Mouse (Mus musculus) CH12.LX (cell line): ENCODE measurements around the gene Col25a1. TPM values are rescaled to one million over a fixed set of nuclear protein-coding genes. Genes with fewer than 3 reads are reported as not detected.

Experiments
- DNase-seq: peaks from one replicate; pipeline ENCODE4 v3.0.0-alpha.2; 2013; ENCODE audit errors: extremely low read depth
- H3K27ac ChIP-seq: 2 replicates; pipeline ENCODE4 v1.5.1; 2012; ENCODE audit warnings: low read depth, mild to moderate bottlenecking, control low read depth, moderate library complexity; ENCODE audit not compliant: insufficient read depth
- H3K27me3 ChIP-seq: replicated peaks from 2 replicates; pipeline ENCODE3; 2012; ENCODE audit warnings: inconsistent platforms
- H3K36me3 ChIP-seq, 2 experiments: replicated peaks in 1 of 2; 2 replicates each; pipeline versions ENCODE3 to v1.6.1; 2012; ENCODE audit warnings: inconsistent platforms in 1 of 2, low read length in 1 of 2, mild to moderate bottlenecking in 1 of 2, mixed read lengths in 1 of 2, moderate library complexity in 1 of 2; ENCODE audit not compliant: control insufficient read depth in 1 of 2, insufficient read depth in 1 of 2
- H3K4me1 ChIP-seq, 2 experiments: 2 replicates each; pipeline ENCODE4 v1.6.1; 2012; ENCODE audit warnings: inconsistent platforms in 1 of 2, moderate library complexity in 1 of 2; ENCODE audit not compliant: insufficient read depth in 2 of 2, control insufficient read depth in 1 of 2
- H3K4me2 ChIP-seq: 2 replicates; pipeline ENCODE4 v1.6.1; 2012; ENCODE audit warnings: low read depth, mild to moderate bottlenecking, control low read depth; ENCODE audit not compliant: poor library complexity, insufficient read depth, severe bottlenecking
- H3K4me3 ChIP-seq, 3 experiments: fragments of 150-350 bp in 1 of 3; sonication (generic) in 1 of 3; replicated peaks in 1 of 3; 2 replicates each; pipeline versions ENCODE3 to v1.5.1; 2011 to 2012; ENCODE audit warnings: low read depth in 2 of 3, low read length in 2 of 3, mild to moderate bottlenecking in 2 of 3, moderate library complexity in 2 of 3, control low read depth in 1 of 3, improper control_type of control experiment in 1 of 3, inconsistent platforms in 1 of 3, mixed read lengths in 1 of 3; ENCODE audit not compliant: poor library complexity in 1 of 3
- H3K79me2 ChIP-seq: replicated peaks from 2 replicates; pipeline ENCODE4 v1.6.1; 2012; ENCODE audit warnings: mild to moderate bottlenecking, moderate library complexity; ENCODE audit not compliant: control insufficient read depth, poor library complexity, insufficient read depth, severe bottlenecking; ENCODE audit errors: extremely low read depth
- H3K9ac ChIP-seq: 2 replicates; pipeline ENCODE4 v1.6.1; 2012; ENCODE audit warnings: low read depth, mild to moderate bottlenecking, control low read depth, moderate library complexity; ENCODE audit not compliant: insufficient read depth
- H3K9me3 ChIP-seq: replicated peaks from 2 replicates; pipeline ENCODE3; 2012; ENCODE audit warnings: low read length, inconsistent platforms, mixed read lengths
- BHLHE40 ChIP-seq: IDR thresholded peaks from 2 replicates; pipeline ENCODE4 v1.6.1; 2011; ENCODE audit warnings: mild to moderate bottlenecking, low read depth, low read length, improper control_type of control experiment
- CHD2 ChIP-seq: IDR thresholded peaks from 2 replicates; pipeline ENCODE4 v1.6.1; 2011; ENCODE audit warnings: low read length, improper control_type of control experiment
- CTCF ChIP-seq, 2 experiments: IDR thresholded peaks in 1 of 2; conservative IDR thresholded peaks in 1 of 2; 2 replicates each; pipeline ENCODE4 v1.5.1; 2011 to 2012; ENCODE audit warnings: low read depth in 2 of 2, low read length in 2 of 2, improper control_type of control experiment in 1 of 2, inconsistent platforms in 1 of 2, mild to moderate bottlenecking in 1 of 2, moderate library complexity in 1 of 2
- E2F4 ChIP-seq: IDR thresholded peaks from 2 replicates; pipeline ENCODE4 v1.6.1; 2011; ENCODE audit warnings: low read depth, low read length, improper control_type of control experiment; ENCODE audit not compliant: insufficient replicate concordance
- HCFC1 ChIP-seq: IDR thresholded peaks from 2 replicates; pipeline ENCODE4 v1.6.1; 2012; ENCODE audit warnings: low read depth, mild to moderate bottlenecking, inconsistent platforms, low read length, improper control_type of control experiment
- IRF4 ChIP-seq: IDR thresholded peaks from 2 replicates; pipeline ENCODE4 v1.6.1; 2014; ENCODE audit warnings: low read depth, mild to moderate bottlenecking, inconsistent platforms, low read length, improper control_type of control experiment
- MAFK ChIP-seq: IDR thresholded peaks from 2 replicates; pipeline ENCODE4 v1.6.1; 2011; ENCODE audit warnings: low read length, improper control_type of control experiment; ENCODE audit not compliant: insufficient replicate concordance
- MAZ ChIP-seq: IDR thresholded peaks from 2 replicates; pipeline ENCODE4 v1.6.1; 2012; ENCODE audit warnings: low read depth, mild to moderate bottlenecking, inconsistent platforms, low read length, improper control_type of control experiment, moderate library complexity
- MEF2A ChIP-seq: IDR thresholded peaks from 2 replicates; pipeline ENCODE4 v1.6.1; 2014; ENCODE audit warnings: low read depth, mild to moderate bottlenecking, inconsistent platforms, low read length, improper control_type of control experiment, borderline replicate concordance
- MXI1 ChIP-seq: IDR thresholded peaks from 2 replicates; pipeline ENCODE4 v1.6.1; 2011; ENCODE audit warnings: mild to moderate bottlenecking, low read depth, low read length, improper control_type of control experiment
- NELFE ChIP-seq: IDR thresholded peaks from 2 replicates; pipeline ENCODE4 v1.6.1; 2011; ENCODE audit warnings: low read depth, low read length, improper control_type of control experiment
- NRF1 ChIP-seq: IDR thresholded peaks from 2 replicates; pipeline ENCODE4 v1.6.1; 2014; ENCODE audit warnings: low read depth, mild to moderate bottlenecking, inconsistent platforms, low read length, improper control_type of control experiment, moderate library complexity
- PAX5 ChIP-seq: IDR thresholded peaks from 2 replicates; pipeline ENCODE4 v1.6.1; 2012; ENCODE audit warnings: low read length, inconsistent platforms, mixed read lengths
- POLR2AphosphoS2 ChIP-seq: IDR thresholded peaks from 2 replicates; pipeline ENCODE4 v1.6.1; 2011; ENCODE audit warnings: low read depth, low read length, improper control_type of control experiment
- RAD21 ChIP-seq: IDR thresholded peaks from 2 replicates; pipeline ENCODE4 v1.6.1; 2011; ENCODE audit warnings: low read depth, mild to moderate bottlenecking, low read length, improper control_type of control experiment, moderate library complexity
- RCOR1 ChIP-seq: conservative IDR thresholded peaks from 2 replicates; pipeline ENCODE4 v1.6.1; 2012; ENCODE audit warnings: low read depth, mild to moderate bottlenecking, inconsistent platforms, low read length, improper control_type of control experiment
- SIN3A ChIP-seq: IDR thresholded peaks from 2 replicates; pipeline ENCODE4 v1.6.1; 2012; ENCODE audit warnings: low read length, improper control_type of control experiment, inconsistent platforms
- SMC3 ChIP-seq: IDR thresholded peaks from 2 replicates; pipeline ENCODE4 v1.6.1; 2011; ENCODE audit warnings: low read depth, low read length, improper control_type of control experiment
- UBTF ChIP-seq: IDR thresholded peaks from 2 replicates; pipeline ENCODE4 v1.6.1; 2012; ENCODE audit warnings: low read depth, mild to moderate bottlenecking, inconsistent platforms, low read length, improper control_type of control experiment, moderate library complexity
- USF2 ChIP-seq: conservative IDR thresholded peaks from 2 replicates; pipeline ENCODE4 v1.6.1; 2011; ENCODE audit warnings: low read depth, low read length, improper control_type of control experiment
- ZKSCAN1 ChIP-seq: IDR thresholded peaks from 2 replicates; pipeline ENCODE4 v1.6.1; 2012; ENCODE audit warnings: low read depth, inconsistent platforms, low read length, improper control_type of control experiment, borderline replicate concordance
- ZMIZ1 ChIP-seq: IDR thresholded peaks from 2 replicates; pipeline ENCODE4 v1.6.1; 2012; ENCODE audit warnings: low read depth, mild to moderate bottlenecking, inconsistent platforms, low read length, improper control_type of control experiment
- dilution Hi-C: fragments of 300-500 bp; cut with MboI; formaldehyde crosslinking; loops from 2 replicates; pipeline ENCODE4 v1.14.3; 2020; ENCODE audit warnings: low sequenced_read_pairs; ENCODE audit not compliant: extremely low pct_unique_long_range_greater_than_20kb, extremely low pct_ligation_motif_present
- in situ Hi-C: fragments of 300-500 bp; cut with MboI; formaldehyde crosslinking; loops from 3 replicates; pipeline ENCODE4 v1.14.3; 2019; ENCODE audit warnings: low sequenced_read_pairs, low pct_ligation_motif_present, low pct_unique_long_range_greater_than_20kb, mixed read lengths
- polyA plus RNA-seq: library from polyadenylated mRNA; unstranded; fragments of >175 nt; gene quantifications from 2 replicates; pipeline ENCODE4 v1.2.1, GENCODE M21; 2012; ENCODE audit warnings: low read depth; ENCODE audit not compliant: insufficient read length
- total RNA-seq, 2 experiments: library from RNA; depleted of rRNA; stranded (reverse); fragments of 300-350 nt in 1 of 2; fragments of >200 nt in 1 of 2; gene quantifications; 2 replicates each; pipeline ENCODE4 v1.2.3; 2012 to 2014

Gene Col25a1
- total and polyA plus RNA-seq, 3 experiments, result not detected

DNA sequence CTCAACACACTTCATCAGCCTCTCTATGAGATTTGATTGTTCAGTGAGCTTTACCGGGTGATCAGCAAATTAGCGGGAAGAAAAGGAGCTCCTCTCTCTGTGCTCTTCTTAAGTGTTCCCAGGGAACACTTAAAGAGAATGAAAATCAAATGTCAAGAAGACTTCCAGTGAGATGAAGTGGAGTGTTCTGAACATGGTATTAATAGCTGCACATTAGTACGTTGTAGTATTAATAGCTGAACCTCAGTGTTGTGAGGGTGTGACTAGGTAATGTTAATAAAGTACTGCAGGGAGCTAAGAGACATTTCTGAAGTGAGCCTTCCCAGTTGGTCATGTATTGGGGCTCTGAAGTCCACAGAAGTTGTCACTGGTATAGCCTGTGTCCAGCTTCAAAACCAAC is 139.2 kb downstream of the Col25a1 start:
- H3K4me2 ChIP-seq, result no peak overlapping the region
- no peaks in the 10 kb centered on the region for H3K27me3 ChIP-seq
- DNase-seq, result no peak
- no peaks in the 10 kb centered on the region for H3K79me2 ChIP-seq
- H3K27ac ChIP-seq, result no peak overlapping the region
- no peak overlapping the region for H3K9ac ChIP-seq
- dilution Hi-C loops, result no loop called here
- H3K4me1 ChIP-seq, result no peaks in the 10 kb centered on the region
- TF ChIP-seq NRF1 (no peak), CHD2 (no peak), UBTF (no peak), RAD21 (no peak), NELFE (no peak), IRF4 (no peak), SMC3 (no peak), CTCF (conservative IDR thresholded peaks at IDR 0.05 in 1 of 2, IDR thresholded peaks at IDR 0.05 in 1 of 2; ENCODE audit: low read depth in 2 of 2, low read length in 2 of 2) (no peak), MXI1 (no peak), MEF2A (no peak), MAFK (no peak), PAX5 (no peak), ZMIZ1 (no peak), MAZ (no peak), RCOR1 (no peak), BHLHE40 (no peak), ZKSCAN1 (no peak)
- H3K9me3 ChIP-seq, result no peaks in the 10 kb centered on the region
- H3K36me3 ChIP-seq, result no peaks in the 10 kb centered on the region
- no peak overlapping the region for H3K4me3 ChIP-seq
- in situ Hi-C loops, result no loop called here

DNA sequence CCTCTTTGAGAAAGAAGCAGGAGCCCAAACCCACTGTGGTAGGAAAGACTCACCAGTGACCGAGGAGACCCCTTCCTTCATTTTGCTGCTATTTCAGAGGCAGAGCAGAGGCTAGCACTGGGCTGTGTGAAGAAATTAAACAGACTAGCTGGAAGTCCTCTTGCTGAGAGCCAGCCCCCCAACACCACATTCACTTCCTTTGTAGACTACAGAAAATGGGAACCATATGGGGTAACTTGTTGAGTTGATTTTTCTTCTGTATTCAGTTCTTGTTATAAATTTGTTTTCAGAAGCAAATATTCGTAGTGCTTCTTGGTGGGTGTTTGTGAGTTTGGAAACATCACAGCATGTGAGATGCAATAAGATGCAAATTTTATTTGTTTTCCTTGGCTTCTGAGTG is 142.6 kb downstream of the Col25a1 start:
- dilution Hi-C loops (no loop called here), in situ Hi-C loops (no loop called here)
- no peak overlapping the region for H3K9ac ChIP-seq
- no peak overlapping the region for H3K4me3 ChIP-seq
- H3K4me2 ChIP-seq, result no peak overlapping the region
- no peaks in the 10 kb centered on the region for H3K4me1 ChIP-seq
- DNase-seq, result no peak
- no peak overlapping the region for H3K27ac ChIP-seq
- no peaks in the 10 kb centered on the region for H3K9me3 ChIP-seq
- H3K36me3 ChIP-seq, result no peaks in the 10 kb centered on the region
- no peaks in the 10 kb centered on the region for H3K27me3 ChIP-seq
- no peaks in the 10 kb centered on the region for H3K79me2 ChIP-seq
- TF ChIP-seq POLR2AphosphoS2 (no peak), CHD2 (no peak), SIN3A (no peak), HCFC1 (no peak), USF2 (no peak), E2F4 (no peak), RCOR1 (no peak), PAX5 (no peak)
